Mouse (Mus musculus) cerebellum, adult 9-10 months (tissue): ENCODE measurements around the gene Zfp511.
A peak's percentile ranks its signal among the peaks of the same experiment; 100 is the strongest.

Experiments used
- DNase-seq: peaks from one replicate; pipeline ENCODE4 v3.0.0; 2022

Zfp511 gene

DNA sequence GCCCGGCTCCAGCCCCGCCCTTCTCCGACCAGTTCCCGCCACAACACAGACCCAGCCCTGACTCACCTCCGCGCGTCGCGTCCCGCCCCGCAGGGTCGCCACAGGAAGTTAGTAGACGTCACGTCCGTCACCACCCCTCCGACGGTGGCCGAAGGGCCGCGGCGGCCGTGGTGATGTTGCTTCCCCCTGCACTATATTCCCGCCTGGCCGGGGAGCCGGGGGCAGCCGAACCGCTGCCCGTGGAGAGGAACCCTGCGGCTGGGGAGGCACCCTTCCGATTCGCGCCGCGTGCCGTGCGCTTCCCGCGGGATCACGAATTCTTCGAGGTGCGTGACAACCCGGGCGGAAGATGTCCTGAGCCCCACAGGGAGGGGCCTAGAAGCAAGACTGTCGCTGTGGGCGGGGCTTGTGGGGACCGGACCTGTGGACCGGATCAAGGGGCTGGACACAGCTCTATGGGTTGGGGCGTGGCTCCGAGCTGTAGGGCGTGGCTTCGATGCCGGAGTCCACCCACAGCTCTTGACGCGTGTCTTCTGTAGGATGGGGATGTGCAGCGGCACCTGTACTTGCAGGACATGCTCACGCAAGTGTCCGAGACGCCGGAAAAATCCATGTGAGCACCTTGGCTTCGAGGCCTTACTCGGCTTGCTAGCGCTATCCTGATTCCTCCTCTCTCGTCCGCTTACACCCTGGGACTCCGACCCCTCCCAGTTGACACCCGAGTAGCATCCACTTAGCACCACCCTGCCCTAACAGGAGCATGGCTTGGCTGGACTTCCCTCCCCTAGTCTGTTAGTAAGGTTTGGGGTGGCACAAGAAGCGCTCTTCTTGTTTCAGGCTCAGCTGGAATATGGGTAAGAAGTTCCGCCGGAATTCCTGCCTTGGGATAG lies at the start of gene Zfp511, which contains the start of gene Tubgcp2:
TSS of gene Zfp511 (plus strand) at position 111 of the 890 bp plus-strand sequence.
TSS of gene Tubgcp2 (minus strand) at position 389 of the 890 bp plus-strand sequence.
- peak; percentile 94 for DNase-seq

DNA sequence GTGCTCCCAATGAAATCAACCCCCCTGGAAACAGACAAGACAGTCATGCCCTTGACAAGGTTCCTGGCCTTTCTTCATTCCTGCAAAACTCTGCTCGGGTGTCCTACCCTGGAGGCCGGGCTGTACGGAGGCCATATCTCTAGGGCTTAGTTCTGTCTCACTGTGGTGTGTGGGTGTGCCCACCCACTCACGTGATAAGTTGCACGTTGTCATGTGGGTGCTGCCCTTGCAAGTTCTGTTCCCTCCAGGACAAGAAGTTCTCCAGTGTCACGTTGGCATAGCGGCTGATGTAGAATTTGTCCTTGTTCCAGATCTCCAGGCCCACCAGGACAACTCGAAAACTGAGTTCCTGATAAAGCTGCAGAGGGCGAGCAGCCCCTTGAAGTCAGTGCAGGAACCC lies 47.9 kb upstream of the Zfp511 start:
- DNase-seq = no peak

DNA sequence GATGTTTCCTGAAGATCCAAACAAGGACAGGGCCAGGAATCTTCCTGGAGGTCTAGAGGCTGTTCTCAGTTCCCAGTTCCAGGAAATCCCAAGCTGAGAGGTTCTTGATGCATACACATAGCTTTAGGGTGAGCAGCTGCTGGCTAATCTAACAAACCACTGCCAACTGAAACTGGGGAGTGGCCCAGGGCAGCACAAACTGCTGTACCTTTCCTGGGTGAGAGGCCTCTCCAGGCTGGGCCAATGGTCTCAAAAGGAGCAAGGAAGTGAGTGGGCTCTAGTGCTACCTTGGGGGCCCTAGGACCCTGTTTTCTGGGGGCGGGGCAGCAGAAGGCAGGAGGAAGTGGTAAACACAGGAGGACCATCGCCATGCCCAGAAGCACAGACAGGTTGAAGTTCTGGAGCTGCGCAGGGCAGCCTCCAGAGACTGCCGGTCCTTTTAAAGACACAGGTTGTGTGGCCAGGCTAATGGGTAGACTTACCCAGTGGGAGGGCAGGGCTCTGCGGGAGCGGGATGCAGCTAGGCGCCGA lies 45.3 kb upstream of the Zfp511 start:
- no peak for DNase-seq

DNA sequence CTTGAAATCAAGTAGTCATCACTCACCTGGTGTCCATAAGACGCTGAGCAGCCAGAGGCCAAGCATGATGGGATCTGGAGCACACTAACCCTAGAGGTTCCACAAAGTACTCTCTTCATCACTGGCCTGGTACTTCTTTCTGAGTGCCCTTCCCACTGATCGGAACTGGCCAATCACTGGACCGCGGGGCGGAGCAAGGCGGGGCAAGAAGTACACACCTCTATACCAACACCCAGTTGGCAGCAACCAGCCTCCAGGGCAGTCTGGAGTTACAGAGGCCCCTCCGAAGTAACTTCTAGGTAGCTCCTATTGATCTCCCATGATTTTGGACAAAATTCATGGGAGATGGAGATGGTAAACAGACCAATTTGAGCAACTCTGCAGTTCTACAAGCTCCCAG lies 43.8 kb upstream of the Zfp511 start, which contains the start of gene Adam8:
TSS of gene Adam8 (minus strand) at position 157 of the 400 bp plus-strand sequence.
- no peak for DNase-seq

DNA sequence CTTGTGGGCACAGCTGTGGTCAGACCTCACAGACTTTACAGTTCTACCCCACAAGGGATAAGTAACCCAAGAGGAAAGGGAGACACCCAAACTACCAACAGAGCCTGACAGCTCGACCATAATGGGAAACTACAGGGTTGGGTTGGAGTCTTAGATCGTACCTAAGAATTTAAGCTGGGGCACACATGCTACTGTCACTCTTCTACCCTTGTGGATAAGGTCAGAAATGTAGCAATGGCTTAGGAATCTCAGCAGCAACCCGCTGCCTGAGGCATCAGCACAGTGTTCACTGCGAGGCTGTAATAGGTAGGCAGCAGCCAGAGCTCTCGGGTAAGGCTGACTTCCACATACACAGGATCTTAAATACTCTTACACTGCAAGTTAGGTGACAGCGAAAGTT lies 42.7 kb upstream of the Zfp511 start:
- DNase-seq = no peak

DNA sequence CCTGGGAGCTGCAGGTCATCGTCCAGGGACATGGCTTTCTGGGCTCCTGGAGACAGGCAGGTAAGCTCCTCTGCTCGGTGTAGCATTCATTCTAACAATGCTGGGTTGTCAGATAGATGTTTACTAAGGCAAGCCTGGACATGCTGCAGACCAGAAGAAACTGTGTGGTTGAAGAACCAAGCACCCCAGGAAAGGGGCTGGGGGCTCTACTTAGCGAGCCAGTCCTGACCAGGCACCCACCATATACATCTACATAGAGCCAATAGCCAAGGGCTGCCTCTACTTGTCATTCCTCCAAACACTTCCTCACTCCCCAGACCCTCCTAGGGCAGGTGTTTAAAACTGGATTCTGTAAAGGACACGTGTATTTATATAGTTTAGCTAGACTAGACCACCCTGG lies 42.0 kb upstream of the Zfp511 start:
- DNase-seq = no peak

DNA sequence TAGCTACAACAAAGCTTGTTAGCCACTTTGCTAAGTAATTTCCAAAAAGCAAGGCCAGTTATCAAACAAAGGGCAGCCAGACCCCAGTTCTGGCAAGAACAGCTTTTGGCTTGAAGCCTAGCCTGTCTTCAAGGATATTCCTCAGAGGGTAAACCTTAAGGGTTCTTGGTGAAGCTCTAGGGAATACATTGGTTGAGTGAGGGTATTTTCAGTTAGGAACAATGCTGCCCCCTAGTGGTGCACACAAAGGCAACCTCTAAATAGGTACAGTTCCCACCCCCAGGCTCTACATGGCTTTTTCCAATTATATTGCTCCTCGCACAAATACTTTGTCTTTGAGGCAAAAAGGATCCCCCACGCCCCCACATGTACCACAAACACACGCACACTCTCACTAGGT lies 41.5 kb upstream of the Zfp511 start:
- peak; percentile 71 for DNase-seq

DNA sequence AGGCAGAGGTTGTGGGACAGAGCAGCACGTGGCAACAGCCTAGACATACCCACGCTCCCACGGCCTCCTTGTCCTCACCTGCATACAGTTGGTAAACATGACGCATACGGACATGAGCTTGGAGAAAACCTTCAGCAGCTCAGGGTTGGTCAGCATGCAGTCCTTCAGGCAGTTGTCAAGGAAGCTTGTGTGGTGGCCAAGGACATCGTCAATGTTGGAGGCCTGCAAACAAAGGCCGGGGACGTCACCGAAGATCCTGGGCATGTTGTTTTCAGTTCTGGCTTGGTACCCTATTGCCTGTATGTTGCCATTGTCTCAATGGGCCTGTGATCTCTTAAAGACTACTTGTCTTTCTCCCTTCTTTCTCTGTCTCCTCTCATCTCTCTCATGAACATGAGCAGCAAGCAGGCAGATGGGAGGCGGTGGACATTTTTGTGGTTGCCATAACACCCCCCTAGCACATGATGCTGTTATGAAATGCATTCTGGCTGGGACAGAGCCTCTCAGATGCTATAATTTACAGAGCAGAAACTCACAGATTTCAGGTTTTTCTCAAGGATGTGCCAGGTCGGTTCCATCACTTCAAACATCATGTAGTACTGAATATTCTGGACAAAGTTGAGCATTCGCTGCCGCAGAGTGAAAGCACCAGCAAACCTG lies 37.4 kb upstream of the Zfp511 start:
- no peak for DNase-seq

DNA sequence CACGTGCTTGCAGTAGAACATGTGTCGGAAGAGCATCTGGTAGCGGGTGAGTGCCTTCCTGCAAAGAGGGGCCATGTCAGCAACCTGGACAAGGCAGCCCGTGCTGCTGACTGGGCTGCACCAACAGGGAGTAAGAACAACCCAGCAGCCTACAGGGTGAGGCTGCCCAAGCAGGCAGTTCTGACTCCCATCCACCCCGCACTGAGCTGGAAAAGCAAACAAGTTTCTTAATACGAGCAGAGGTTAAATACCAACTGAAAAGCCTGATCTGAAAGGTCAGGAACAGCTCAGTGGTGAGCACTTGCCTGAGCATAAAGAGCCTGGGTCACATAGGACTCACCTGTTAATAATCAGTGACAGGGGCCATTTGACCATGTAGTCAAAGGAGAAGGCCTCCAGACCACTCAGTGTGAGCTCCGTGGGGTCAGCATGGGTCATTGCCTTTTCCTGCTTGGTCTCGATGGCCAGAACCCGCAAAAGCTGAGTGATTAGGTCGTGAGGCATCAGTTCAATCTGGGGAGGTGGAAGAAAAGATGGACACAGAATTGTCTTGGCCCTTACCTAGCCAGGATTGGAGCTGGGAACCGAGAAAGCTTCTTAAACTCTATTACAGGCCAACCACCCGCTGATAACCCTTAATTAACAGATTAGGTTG lies 35.0 kb upstream of the Zfp511 start:
- DNase-seq = no peak

DNA sequence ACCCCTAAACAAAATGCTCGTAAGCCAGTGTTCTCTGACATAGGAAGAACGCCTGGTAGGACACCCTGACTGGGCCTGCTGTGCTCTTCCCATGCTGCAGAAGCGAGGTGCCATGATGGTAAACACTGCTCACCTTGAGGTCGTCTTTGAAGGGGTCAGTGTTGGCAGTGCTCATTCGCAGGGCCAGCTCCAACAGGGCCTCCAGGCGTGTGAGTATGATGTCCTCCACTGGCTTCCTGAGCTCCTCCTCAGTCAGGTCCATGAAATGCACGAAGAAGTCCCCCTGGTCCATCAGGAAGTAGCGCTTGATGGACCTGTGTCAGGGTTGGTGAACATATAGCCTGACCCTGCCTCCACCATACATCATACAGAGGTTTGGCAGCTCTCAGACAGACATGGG lies 31.5 kb upstream of the Zfp511 start:
- DNase-seq = no peak

DNA sequence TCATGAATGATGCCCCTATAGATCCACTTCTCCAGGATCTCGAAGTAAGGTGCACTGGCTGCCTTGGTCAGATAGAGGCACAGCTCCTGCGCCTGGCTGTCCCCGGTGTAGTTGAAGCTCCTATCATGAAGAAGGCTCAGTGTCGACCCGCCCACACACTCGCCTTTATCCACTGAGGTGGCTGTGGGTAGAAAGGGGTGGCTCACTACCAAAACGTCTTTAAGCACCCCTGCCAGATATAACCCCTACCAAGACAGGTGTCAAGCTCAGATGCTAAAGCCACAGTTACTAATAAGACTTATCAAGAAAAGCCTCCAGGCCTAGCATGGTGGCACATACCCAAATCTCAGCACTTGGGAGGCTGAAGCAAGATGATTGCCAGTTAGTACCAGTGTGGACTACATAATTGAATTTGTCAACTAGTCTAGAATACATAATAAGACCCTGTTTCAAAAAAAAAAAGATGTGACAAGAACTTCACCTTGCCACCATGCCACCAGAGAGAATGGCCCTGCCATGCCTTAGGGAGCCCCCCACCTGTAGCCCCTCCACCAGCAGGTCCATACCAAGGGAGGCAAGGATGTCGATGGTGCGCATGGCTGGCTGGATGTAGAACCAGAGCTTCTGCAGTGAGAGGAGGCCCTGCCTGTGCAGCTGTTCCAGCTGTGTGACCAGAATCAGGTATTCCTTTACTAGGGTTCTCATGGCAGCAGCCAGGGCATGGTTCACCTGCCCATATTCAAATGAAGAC lies 29.2 kb upstream of the Zfp511 start:
- no peak for DNase-seq

DNA sequence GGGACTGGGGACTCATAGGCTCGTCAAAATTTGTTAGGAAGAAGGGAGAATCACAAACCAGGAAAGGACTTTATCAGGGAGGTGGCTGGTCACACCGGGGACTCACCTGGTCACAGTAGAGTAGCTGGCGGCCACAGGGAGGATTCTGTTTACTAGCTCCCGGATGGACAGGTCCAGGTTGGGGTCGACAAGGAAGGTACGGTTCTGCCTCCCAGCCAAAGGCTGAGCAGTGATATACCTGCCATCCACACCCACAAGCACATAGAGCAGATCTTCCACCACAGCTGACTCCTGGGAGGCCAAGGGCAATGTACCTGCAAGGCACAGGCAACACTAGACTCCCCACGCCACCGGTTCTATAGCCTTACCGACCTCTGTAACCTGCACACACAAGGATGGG lies 28.4 kb upstream of the Zfp511 start:
- no peak for DNase-seq

DNA sequence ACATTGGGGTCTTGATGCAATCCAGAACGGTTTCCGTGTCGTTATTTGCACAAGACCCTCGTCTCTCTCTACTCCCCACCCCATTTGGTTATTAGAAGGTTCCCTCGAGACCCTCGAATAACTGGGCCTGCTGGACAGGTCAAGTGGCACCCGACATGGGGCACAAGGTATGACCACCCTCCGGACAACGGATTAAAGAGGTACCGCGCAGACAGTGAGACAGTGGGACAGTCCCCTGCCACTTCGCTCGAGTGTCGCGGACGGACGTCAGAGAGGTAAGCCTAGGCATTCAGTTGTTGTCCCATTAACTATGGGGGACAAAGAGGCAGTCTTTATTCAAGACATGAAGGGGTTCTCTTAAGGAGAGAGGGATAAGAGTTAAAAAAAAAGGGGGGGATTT lies 24.9 kb upstream of the Zfp511 start:
- no peak for DNase-seq

DNA sequence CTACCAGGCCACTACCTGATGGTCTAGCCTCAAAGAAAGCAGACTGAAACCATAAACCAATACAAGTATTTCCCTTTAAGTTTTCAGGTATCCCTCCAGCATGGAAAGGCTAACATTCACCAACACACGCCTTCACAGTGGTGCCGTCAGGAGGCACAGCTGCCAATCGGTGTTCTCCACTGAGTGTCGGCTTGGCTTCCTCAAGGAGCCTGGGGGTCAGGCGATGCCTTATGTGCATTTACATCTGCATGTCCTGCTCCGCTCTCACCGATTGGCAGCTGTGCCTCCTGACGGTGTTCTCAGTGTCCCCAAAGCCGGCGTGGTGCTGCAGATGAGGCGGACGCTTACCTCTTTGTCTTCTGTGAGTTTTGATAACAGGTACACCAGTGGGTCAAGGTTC lies 4.4 kb upstream of the Zfp511 start:
- no peak for DNase-seq

DNA sequence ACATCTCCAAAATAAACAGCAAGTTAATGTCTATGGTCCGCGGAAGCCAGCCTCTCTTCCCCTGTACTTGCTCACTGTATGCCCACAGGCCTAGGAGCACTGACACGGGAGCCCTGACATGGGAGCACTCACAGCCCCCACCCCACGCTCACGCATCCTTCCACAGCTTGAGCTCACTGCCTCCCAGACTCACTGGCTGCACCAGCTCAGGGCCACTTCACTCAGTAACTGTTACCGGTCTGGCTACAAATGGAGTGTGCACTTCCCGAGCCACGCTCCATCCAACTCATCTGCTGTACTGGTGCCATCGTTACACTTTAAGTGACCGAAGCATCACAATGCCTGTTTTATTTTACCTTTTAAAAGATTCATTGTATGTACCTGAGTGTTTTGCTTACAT lies 3.8 kb upstream of the Zfp511 start:
- DNase-seq = no peak

DNA sequence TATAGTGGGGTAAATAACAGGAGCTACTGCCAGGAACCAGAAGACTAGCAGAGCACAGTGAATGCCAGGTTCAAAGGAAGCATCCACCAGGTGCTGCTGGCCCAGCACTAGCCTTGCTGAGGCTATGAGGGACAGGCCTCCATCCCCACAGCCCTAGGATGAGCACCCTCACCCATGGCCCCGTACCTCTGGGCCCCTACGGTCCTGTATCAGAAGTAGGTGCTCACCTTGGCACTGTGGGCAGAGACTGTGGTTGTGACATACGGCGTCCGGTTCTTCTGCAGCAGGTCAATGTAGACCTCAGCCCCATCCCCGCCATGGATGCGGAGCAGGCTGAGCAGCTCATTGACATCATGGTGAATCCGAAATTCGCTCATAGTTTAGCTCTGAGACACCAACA lies 2.8 kb upstream of the Zfp511 start:
- no peak for DNase-seq

DNA sequence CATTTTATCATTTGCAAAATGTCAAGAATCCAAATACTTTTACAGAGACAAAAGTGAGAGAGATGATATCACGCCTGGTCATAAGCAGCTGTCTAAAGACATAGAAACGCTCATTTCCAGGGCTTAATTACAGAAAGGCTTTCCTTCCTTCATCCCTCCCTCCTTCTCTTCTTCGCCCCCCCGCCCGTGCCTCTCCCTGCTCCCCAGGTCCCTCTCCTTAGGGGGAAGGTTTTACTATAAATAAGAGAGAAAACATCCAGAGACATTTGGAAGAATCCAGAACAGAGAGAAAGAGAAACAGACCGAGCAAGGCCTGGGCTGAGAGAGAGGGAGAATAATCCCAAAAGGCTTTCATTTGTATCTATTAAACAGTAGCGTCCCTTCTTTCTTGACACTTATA lies 735 bp upstream of the Zfp511 start:
- DNase-seq = no peak

DNA sequence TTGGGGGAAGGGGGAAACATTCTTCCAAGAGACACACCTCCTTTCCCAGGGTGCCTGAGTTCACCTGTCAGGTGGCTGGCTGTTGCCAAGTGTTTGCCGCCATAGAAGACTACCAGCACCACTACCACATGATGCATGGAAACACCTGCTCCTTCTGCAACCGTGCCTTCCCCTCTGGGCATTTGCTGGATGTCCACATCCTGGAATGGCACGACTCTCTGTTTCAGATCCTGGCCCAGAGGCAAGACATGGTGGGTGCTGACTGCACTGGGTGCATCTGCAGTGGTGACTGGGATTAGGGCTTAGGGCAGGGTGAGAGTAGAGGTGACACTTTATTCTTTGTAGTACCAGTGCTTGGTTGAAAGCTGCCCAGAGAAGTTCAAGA lies 972 bp downstream of the Zfp511 start:
- no peak for DNase-seq

DNA sequence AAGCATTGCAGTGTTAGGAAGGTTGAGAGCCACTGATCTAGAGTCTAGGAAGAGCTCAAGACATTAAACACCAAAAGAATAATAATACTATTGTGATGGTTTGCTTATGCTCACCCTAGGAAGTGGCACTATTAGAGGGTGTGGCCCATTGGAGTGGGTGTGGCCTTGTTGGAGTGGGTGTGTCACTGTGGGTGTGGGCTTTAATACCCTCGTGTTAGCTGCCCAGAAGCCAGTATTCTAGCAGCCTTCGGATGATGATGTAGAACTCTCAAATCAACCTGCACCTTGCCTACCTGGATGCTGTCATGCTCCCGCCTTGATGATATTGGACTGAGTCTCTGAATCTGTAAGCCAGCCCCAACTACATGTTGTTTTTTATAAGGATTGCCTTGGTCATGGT lies 6.5 kb downstream of the Zfp511 start:
- DNase-seq = no peak

DNA sequence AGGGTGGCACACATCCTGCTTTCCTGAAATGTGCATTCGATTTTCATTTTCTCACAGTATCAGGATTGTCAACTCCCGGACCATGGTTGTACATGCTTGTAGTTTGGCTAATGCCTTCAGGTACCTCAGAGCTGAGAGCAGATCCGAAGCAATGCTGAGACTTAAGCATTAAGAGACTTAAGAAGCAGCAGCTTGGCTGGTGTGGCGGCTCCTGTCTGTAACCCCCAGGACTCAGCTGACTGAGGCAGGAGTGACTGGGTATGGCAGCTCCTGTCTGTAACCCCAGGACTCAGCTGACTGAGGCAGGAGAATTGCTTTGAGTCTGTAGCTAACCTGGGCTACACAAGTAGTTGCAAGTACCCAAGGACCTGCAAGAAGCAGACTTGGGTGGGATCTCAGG lies 9.4 kb downstream of the Zfp511 start:
- no peak for DNase-seq

DNA sequence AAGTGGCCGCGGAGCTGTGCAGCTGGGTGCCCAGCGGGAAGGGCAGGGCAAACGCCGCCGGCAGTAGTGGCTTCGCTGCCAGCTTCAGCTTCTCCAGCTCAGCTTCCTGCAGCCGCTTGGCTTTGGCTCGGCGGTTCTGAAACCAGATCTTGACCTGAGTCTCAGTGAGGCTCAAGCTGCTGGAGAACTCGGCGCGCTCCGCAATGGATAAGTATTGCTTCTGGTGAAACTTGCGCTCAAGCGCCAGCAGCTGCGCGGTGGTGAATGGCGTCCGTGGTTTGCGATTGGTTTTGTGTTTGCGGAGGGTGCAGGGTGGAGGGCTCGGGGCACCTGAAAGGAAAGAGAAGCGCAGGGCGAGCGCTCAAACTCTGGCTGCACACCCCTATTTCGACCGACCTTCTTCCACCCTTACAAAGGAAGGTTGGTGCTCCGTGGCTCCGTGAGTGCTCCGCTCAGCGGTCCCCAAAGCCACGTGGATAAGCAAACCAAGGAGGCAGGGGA lies 11.7 kb downstream of the Zfp511 start:
- no peak for DNase-seq

DNA sequence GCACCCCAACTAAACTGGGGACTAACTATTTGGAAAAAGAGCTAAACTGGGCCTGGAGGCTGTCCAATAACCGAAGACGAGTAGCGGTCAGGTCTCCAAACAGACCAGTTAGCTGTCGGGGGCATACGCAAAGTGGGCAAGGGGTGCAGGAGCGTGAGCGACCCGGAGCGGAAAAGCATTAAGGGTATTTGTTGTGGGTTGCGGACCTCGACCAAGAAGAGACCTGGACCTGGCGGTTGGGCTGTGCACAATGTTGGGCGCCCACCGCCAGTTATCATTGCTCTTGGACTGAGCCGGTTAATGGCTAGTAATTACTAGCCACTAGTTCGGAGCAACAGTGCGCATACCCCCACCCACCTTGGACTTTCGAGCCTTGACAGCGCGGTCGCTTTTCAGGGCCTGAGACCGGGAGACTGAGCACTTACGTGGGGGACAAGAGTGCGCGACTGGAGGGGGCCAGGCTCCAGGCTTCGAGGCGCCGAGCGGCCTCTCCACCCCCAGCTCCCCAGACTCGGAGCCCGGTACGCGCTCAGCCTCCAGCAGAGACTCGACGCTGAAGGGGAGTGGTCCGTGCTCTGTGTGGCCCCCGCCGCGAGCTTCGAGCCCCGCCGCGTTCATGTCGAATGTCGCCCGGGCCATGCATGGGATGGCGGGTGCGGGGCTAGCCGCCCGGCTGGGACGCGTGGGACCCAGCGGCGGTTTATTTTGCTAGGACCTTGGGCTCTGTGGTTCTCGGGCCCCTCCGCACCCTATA lies 12.3 kb downstream of the Zfp511 start, which contains the start of gene Msx3:
TSS of gene Msx3 (minus strand) at position 729 of the 754 bp plus-strand sequence.
- DNase-seq = no peak
